Mouse (Mus musculus) spleen, postnatal 4 days (tissue): ENCODE measurements around the gene Eif4a3.
A peak's percentile ranks its signal among the peaks of the same experiment; 100 is the strongest.
"Not testable (repeated sequence)": the region's sequence is repeated elsewhere in the genome, so short reads cannot be mapped to it uniquely, and the experiment has no call there.

ENCODE experiments used
- DNase-seq, 2 experiments: peaks; one replicate each; pipeline ENCODE4 v3.0.0; 2022; ENCODE audit warnings: low spot score in 2 of 2

Eif4a3 gene

DNA sequence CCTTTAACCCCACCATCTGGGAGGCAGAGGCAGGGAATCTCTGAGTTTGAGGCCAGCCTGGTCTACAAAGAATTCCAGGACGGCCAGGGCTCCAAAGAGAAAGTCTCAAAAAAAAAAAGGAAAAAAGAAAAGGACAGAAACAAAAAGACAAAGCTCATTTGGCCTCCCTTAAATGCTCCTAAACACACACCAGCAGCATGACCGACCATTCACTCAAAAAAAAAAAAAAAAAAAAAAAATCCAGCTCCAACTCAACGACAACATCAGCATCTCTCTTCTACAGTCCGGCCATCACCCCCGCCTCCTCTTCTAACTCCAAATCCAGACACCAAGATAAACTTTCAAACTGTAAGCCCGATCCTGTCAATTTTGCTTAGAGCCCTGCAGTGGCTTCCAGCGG, 972 bp downstream of the Eif4a3 start:
- no peak for DNase-seq

- DNase-seq, result no peak
Observed at GRCm38 (mm10) chr11:119297996-119298395, 1.9 kb downstream of the Eif4a3 start.

DNA sequence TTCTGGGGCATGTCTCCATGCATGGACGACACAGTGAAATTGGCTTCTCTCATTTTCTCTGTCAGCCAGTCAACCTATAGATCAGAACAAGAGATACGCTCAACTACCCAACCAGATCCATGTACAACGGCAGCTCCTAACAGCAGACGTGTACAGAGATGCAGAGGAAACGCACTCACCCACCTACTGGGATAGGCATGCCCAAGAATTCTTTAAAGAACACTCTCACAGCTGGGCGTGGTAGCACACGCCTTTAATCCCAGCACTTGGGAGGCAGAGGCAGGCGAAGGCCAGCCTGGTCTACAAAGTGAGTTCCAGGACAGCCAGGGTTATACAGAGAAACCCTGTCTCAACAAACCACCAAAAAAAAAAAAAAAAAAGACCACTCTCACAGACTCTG, 7.0 kb downstream of the Eif4a3 start:
- not testable (repeated sequence) for DNase-seq

DNA sequence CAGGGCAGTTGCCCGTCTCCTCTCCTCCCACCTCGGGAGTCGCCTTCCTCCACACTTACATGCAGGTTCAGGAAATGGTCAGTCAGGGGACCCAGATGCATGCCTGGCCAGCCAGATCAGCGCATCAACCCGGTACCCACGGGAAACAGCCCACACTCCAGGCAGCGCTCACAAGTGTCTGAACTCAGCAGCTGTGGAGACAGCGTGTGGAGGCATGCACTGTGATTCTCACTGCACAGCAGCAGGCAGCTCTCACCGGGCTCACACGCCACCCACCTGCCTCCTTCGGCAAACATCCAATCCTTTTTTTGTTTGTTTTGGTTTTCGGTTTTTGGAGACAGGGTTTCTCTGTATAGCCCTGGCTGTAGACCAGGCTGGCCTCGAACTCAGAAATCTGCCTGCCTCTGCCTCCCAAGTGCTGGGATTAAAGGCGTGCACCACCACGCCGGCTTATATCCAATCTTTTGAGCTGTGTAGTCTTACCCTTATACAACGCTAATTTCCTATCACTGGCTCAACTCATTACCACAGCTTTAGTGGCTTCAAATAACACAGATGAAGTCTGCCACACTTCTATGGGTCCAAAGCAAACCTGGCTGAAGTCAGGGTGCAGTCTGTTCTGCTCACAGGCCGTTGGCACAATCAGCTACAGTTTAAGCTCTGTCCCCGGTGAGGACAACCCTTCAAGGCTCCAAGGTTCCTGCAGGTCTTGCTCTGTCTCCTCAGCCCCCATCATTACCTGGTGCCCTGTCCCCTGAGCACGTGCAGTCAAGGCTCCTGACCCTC, 12.5 kb downstream of the Eif4a3 start:
- no peak for DNase-seq

GRCm38 (mm10) chr11:119285791-119286527, 13.9 kb downstream of the Eif4a3 start:
- DNase-seq, result no peak

- no peak for DNase-seq
Observed at GRCm38 (mm10) chr11:119281030-119281429, 18.9 kb downstream of the Eif4a3 start.

- no peak for DNase-seq
Observed at GRCm38 (mm10) chr11:119273186-119273930, 26.5 kb downstream of the Eif4a3 start.

GRCm38 (mm10) chr11:119272492-119272891, 27.4 kb downstream of the Eif4a3 start:
- DNase-seq, result not testable (repeated sequence)

GRCm38 (mm10) chr11:119268557-119269195, 31.2 kb downstream of the Eif4a3 start:
- DNase-seq, result no peak

DNA sequence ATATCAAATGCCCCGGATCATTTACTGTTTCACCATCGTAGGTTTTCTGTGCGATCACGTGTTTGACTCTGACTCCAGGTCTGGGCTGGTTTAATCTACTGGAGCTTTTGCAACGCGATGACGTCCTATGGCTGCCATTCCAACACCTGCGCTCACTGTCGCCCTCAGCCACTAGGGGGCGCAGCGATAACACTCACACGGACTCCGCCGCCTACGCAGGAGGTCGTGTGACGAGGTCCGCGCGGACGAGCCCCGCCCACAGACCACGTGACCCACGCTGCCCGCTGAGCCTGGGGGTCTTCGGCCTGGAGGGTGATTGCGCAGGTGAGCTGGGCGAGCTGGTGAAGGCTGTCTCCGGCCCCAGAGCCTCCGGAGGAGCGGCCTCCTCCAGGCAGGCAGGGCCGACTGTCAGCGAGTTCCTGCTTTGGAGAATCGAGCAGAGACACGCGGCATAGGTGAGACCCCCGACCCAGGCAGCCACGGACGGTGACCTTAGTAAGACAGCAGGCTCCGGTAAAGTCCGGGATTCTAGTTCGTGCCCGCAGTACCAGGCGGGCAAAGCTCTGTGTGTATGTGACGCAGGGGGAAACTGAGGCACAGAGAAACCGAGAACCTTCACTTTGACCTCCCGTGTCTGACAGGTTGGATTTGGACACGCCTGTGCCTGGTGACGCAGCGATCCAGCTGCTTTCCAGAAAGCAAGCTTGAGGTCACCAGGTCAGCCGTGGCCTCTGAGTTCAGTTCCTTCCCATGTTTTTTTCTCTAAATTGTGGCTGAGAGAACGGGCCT, 31.9 kb downstream of the Eif4a3 start, which contains the start of gene Gaa:
Gaa (plus strand) TSS at position 120 of the 789 bp plus-strand sequence.
- peak; percentile 92 to 99 for DNase-seq

DNA sequence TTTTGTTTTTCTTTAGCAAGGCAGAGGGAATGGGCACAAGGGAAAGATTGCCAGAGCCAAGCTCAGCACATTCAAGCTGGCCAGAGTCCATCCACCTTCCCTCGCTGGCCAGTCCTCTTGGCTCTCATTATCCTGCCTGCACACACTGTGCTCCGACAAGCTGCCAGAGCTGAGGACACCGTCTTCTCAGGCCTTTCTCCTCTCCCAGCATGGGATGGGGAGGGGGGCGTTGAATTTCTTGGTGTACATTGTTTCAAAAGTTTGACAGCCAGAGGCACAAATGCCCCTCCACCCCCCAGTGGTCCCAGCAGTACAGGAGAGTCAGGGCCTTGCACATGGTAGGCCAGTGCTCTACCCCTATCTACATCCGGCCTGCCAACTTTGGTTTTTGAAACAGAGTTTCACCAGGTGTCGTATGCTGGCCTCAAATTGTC, 32.6 kb downstream of the Eif4a3 start:
- DNase-seq, result no peak

DNA sequence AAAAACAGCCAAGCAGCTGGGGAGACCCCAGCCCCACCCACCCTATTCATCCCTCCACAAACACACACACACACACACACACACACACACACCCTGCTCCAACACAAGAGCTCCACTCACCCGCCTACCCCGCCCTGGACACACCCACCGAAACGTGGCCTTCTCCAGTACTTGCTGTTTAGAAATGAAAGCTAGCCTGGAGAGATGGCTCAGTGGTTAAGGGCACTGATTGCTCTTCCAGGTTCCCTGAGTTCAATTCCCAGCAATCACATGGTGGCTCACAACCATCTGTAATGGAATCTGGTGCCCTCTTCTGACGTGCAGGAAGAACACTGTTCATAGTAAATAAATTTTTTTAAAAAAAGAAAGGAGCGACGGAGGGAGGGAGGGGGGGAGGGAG, 34.1 kb downstream of the Eif4a3 start:
- no peak for DNase-seq

GRCm38 (mm10) chr11:119264413-119264812, 35.5 kb downstream of the Eif4a3 start:
- no peak for DNase-seq

GRCm38 (mm10) chr11:119259977-119260376, 39.9 kb downstream of the Eif4a3 start:
- no peak for DNase-seq

GRCm38 (mm10) chr11:119258572-119259322, 41.1 kb downstream of the Eif4a3 start:
- no peak for DNase-seq

GRCm38 (mm10) chr11:119258216-119258571, 41.7 kb downstream of the Eif4a3 start:
- DNase-seq, result no peak

DNA sequence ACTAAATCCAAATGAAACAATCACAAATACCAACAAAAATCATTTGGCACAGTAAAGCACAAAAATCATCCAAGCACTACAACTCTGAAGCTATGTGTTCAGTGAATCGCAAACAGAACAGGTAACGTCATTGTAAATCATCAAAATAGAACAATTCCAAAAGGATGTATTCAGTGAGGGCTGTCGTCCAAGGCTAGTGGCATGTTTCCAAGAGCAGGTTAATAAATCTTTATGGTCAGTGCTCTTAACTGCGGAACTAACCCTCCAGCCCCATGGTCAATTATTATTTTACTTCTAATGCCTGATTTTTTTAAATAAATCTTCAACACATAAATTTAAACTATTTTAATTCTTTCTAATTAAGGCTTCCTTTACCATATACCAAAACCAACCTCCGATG, 43.3 kb downstream of the Eif4a3 start:
- DNase-seq, result not testable (repeated sequence)

- DNase-seq, result peak in 1 of 2 experiments; percentile 51
Observed at GRCm38 (mm10) chr11:119252854-119253541, 46.9 kb downstream of the Eif4a3 start.

DNA sequence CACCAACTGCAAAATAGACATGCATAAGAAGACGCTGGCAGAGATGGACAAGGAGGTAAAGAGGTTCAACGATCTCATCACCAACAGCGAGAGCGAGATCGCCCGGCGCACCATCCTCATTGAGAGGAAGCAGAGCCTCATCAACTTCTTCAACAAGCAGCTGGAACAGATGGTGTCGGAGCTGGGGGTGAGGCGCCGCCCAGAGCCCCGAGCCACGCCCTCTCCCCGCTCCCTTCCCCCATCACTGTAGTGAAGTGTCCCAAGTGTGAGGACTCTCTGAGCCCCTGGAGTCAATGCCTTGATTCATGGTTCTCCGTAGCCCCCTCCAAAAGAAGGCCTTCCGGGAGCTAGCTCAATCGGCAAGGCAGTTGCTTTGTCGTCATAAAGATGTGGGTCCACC, 48.9 kb downstream of the Eif4a3 start:
- DNase-seq, result no peak

DNA sequence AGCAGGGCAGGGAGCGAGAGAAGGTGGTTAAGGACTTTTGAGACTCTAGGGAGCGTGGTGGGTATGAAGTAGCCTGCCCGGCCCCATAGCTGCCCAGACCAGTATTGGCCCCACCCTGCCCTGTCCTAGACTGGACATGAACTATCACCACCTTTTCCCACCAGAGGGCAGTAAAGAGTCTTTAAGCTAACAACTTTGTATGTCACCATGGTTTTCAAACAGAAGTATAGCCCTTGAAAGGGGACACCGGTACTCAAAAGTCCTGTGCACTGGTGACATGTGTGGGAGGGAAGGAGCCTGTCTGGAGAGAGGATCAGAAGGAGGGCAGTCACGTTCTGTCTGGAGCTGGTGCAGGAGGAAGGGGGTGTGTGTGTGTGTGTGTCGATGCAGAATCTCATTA, 50.9 kb downstream of the Eif4a3 start:
- DNase-seq, result peak in 1 of 2 experiments; percentile 57
